Mouse (Mus musculus): Measurements from ENCODE around the gene Cnksr3.

Cnksr3 gene

GRCm38 (mm10) chr10:7149671-7150595 lies 62.1 kb downstream of the Cnksr3 start:
- DNase-seq (ENCODE audit: low read depth), result no peak

- peak; percentile 63 for DNase-seq (ENCODE audit: low read depth)
Measured at GRCm38 (mm10) chr10:7145614-7146013, 66.4 kb downstream of the Cnksr3 start.

GRCm38 (mm10) chr10:7144081-7144783 lies 67.8 kb downstream of the Cnksr3 start:
- no peak for DNase-seq (ENCODE audit: low read depth)

- DNase-seq (ENCODE audit: low read depth), result peak; percentile 28
Measured at GRCm38 (mm10) chr10:7142287-7142686, 69.8 kb downstream of the Cnksr3 start.

GRCm38 (mm10) chr10:7140282-7140681 lies 71.8 kb downstream of the Cnksr3 start:
- no peak for DNase-seq (ENCODE audit: low read depth)

GRCm38 (mm10) chr10:7138049-7138448 lies 74.0 kb downstream of the Cnksr3 start:
- DNase-seq (ENCODE audit: low read depth), result no peak

GRCm38 (mm10) chr10:7135751-7136150 lies 76.3 kb downstream of the Cnksr3 start:
- DNase-seq (ENCODE audit: low read depth), result no peak

GRCm38 (mm10) chr10:7133005-7133404 lies 79.0 kb downstream of the Cnksr3 start:
- DNase-seq (ENCODE audit: low read depth), result no peak

GRCm38 (mm10) chr10:7131441-7131840 lies 80.6 kb downstream of the Cnksr3 start:
- no peak for DNase-seq (ENCODE audit: low read depth)

- no peak for DNase-seq (ENCODE audit: low read depth)
Measured at GRCm38 (mm10) chr10:7127828-7128227, 84.2 kb downstream of the Cnksr3 start.

- no peak for DNase-seq (ENCODE audit: low read depth)
Measured at GRCm38 (mm10) chr10:7126882-7127281, 85.2 kb downstream of the Cnksr3 start.

GRCm38 (mm10) chr10:7126287-7126686 lies 85.8 kb downstream of the Cnksr3 start:
- DNase-seq (ENCODE audit: low read depth), result no peak

- peak; percentile 17 for DNase-seq (ENCODE audit: low read depth)
Measured at GRCm38 (mm10) chr10:7124993-7125392, 87.0 kb downstream of the Cnksr3 start.

GRCm38 (mm10) chr10:7122294-7122693 lies 89.7 kb downstream of the Cnksr3 start:
- no peak for DNase-seq (ENCODE audit: low read depth)

- peak; percentile 48 for DNase-seq (ENCODE audit: low read depth)
Measured at GRCm38 (mm10) chr10:7120206-7120605, 91.8 kb downstream of the Cnksr3 start.

GRCm38 (mm10) chr10:7118258-7119077 lies 93.6 kb downstream of the Cnksr3 start:
- peak; percentile 87 for DNase-seq (ENCODE audit: low read depth)

- DNase-seq (ENCODE audit: low read depth), result no peak
Measured at GRCm38 (mm10) chr10:7117785-7118184, 94.3 kb downstream of the Cnksr3 start.

- no peak for DNase-seq (ENCODE audit: low read depth)
Measured at GRCm38 (mm10) chr10:7114796-7115195, 97.2 kb downstream of the Cnksr3 start.

- peak; percentile 84 for DNase-seq (ENCODE audit: low read depth)
Measured at GRCm38 (mm10) chr10:7113747-7114146, 98.3 kb downstream of the Cnksr3 start.

- no peak for DNase-seq (ENCODE audit: low read depth)
Measured at GRCm38 (mm10) chr10:7113144-7113543, 98.9 kb downstream of the Cnksr3 start.

- no peak for DNase-seq (ENCODE audit: low read depth)
Measured at GRCm38 (mm10) chr10:7111462-7112000, 100.5 kb downstream of the Cnksr3 start.

- DNase-seq (ENCODE audit: low read depth), result no peak
Measured at GRCm38 (mm10) chr10:7103872-7104271, 108.2 kb downstream of the Cnksr3 start.

Data from 416B (cell line).